Mouse (Mus musculus): ENCODE measurements at regions not wholly inside any gene's neighbourhood (a gene's known extent, or its start where the extent isn't known, plus 50 kb on each side); places are given as distances from the start of the nearest gene placed in this dataset.

GRCm38 (mm10) chr2:172698961-172699360, 149.6 kb downstream of the Tfap2c start:
- DNase-seq (ENCODE audit: low read depth, low spot score): no peak

- DNase-seq (ENCODE audit: low read depth, low spot score): peak; percentile 33
Observed at GRCm38 (mm10) chr2:172699654-172700053, 150.3 kb downstream of the Tfap2c start.

- DNase-seq (ENCODE audit: low read depth, low spot score): peak; percentile 75
Observed at GRCm38 (mm10) chr2:172710641-172711040, 161.2 kb downstream of the Tfap2c start.

GRCm38 (mm10) chr2:172726701-172727100, 177.3 kb downstream of the Tfap2c start:
- DNase-seq (ENCODE audit: low read depth, low spot score): no peak

GRCm38 (mm10) chr2:172727576-172727975, 178.2 kb downstream of the Tfap2c start:
- no peak for DNase-seq (ENCODE audit: low read depth, low spot score)

GRCm38 (mm10) chr2:172728240-172728821, 178.9 kb downstream of the Tfap2c start:
- DNase-seq (ENCODE audit: low read depth, low spot score): peak; percentile 80

GRCm38 (mm10) chr2:172729151-172729550, 179.8 kb downstream of the Tfap2c start:
- no peak for DNase-seq (ENCODE audit: low read depth, low spot score)

- DNase-seq (ENCODE audit: low read depth, low spot score): no peak
Observed at GRCm38 (mm10) chr2:172729741-172730140, 180.3 kb downstream of the Tfap2c start.

GRCm38 (mm10) chr2:172731408-172731807, 182.0 kb downstream of the Tfap2c start:
- no peak for DNase-seq (ENCODE audit: low read depth, low spot score)

- no peak for DNase-seq (ENCODE audit: low read depth, low spot score)
Observed at GRCm38 (mm10) chr2:172732453-172733210, 183.2 kb downstream of the Tfap2c start.

- peak; percentile 92 for DNase-seq (ENCODE audit: low read depth, low spot score)
Observed at GRCm38 (mm10) chr2:172733403-172733995, 184.1 kb downstream of the Tfap2c start.

GRCm38 (mm10) chr2:172735621-172736020, 186.2 kb downstream of the Tfap2c start:
- peak; percentile 72 for DNase-seq (ENCODE audit: low read depth, low spot score)

- DNase-seq (ENCODE audit: low read depth, low spot score): peak; percentile 92
Observed at GRCm38 (mm10) chr2:172739041-172739491, 189.7 kb downstream of the Tfap2c start.

GRCm38 (mm10) chr2:172739529-172739928, 190.1 kb downstream of the Tfap2c start:
- no peak for DNase-seq (ENCODE audit: low read depth, low spot score)

GRCm38 (mm10) chr2:172751364-172751763, 188.8 kb downstream of the Bmp7 start:
- no peak for DNase-seq (ENCODE audit: low read depth, low spot score)

- no peak for DNase-seq (ENCODE audit: low read depth, low spot score)
Observed at GRCm38 (mm10) chr2:172755686-172756471, 184.2 kb downstream of the Bmp7 start.

GRCm38 (mm10) chr2:172756472-172756860, 183.7 kb downstream of the Bmp7 start:
- DNase-seq (ENCODE audit: low read depth, low spot score): no peak

GRCm38 (mm10) chr2:172758497-172758896, 181.6 kb downstream of the Bmp7 start:
- DNase-seq (ENCODE audit: low read depth, low spot score): peak; percentile 81

GRCm38 (mm10) chr2:172765260-172765659, 174.9 kb downstream of the Bmp7 start:
- DNase-seq (ENCODE audit: low read depth, low spot score): peak; percentile 74

- peak; percentile 52 for DNase-seq (ENCODE audit: low read depth, low spot score)
Observed at GRCm38 (mm10) chr2:172766403-172766802, 173.7 kb downstream of the Bmp7 start.

- DNase-seq (ENCODE audit: low read depth, low spot score): no peak
Observed at GRCm38 (mm10) chr2:172768756-172769155, 171.4 kb downstream of the Bmp7 start.

- DNase-seq (ENCODE audit: low read depth, low spot score): no peak
Observed at GRCm38 (mm10) chr2:172770061-172770460, 170.1 kb downstream of the Bmp7 start.
